Mouse (Mus musculus): ENCODE results near the gene Phf21a. TPM values are rescaled to one million over a fixed set of nuclear protein-coding genes. Genes with fewer than 3 reads are reported as not detected.
A peak's percentile ranks its signal among the peaks of the same experiment; 100 is the strongest.

The Phf21a gene
- polyA plus RNA-seq, 1 experiment from 2014 or later: 34.1 TPM

DNA sequence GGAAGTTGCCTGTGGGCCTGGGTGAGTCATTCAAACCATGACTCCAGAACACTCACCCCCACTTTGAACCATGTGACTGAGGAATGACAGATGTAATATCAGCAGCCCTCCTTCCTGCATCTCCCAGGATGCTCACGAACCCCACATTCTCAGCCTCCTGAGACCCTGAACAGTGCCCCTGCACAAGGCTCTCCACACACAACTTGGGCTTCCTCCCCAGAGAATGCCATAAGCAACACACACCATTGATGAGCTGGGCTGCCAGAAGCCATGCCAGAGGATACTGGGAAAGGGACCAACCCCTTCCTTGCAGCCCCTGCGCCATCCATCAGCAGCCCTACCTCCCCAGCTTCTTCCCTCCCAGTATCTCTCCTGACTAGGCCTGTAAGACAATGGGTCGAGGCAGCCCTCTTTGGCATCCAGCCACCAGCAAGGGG is 295.2 kb downstream of the Phf21a start:
- DNase-seq (ENCODE audit: low spot score): no peak
- Histone ChIP-seq H3K36me3 (ENCODE audit: control insufficient read depth, insufficient read depth, low read length) (peaks cover 14% of the 10 kb centered on the region), H3K4me2 (ENCODE audit: low read depth) (peak overlapping the region; percentile 89), H3K27me3 (ENCODE audit: control insufficient read depth, insufficient read depth, low read length) (no peaks in the 10 kb centered on the region), H3K27ac (ENCODE audit: low read depth, low read length) (no peak overlapping the region), H3K9ac (ENCODE audit: low read length) (peak overlapping the region; percentile 84), H3K4me3 (ENCODE audit: low read depth, low read length) (peak overlapping the region; percentile 70), H3K4me1 (ENCODE audit: control insufficient read depth, insufficient read depth, low read length) (peaks cover 47% of the 10 kb centered on the region), H3K9me3 (ENCODE audit: control insufficient read depth, low read length) (no peaks in the 10 kb centered on the region)
- 63% methylated on average over 3 of the region's 3 CpGs for WGBS
- ATAC-seq (ENCODE audit: insufficient read depth, low FRiP score, low TSS enrichment): no peak

DNA sequence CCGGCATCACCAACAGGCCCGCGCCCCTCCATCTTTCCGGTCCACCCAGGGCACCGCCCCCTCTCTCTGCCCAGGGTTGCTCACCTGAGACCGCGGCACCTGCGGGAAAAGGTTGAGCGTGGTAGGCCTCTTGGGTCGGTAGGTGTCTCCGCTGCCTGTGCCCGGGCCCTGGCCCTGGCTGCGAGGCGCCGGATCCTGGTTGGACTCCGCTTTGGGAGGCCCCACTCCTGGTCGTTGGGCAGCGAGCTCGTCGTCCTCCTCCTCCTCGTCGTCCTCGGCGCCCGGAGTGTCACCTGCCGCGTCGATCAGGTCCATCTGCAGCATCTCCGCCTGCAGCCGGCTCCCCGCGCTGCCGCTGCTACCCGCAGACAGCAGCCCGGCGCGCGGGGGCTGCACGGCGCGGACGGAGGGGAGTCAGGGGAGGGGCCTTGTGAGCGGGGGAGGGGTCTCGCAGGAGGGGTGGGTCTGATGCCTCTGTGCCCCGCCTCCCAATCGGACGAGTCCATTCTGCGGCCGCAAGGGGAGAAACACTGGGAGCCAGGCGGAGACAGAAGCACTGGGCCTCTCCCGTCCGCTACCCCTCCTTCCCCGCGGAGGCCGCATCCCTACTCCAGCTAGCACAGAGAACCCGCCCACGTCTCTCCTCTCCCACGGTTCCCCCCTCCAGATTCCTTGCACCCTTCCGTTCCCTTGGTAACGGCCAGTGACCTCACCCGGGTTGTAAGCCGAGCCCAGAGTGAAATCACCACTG is 296.1 kb downstream of the Phf21a start:
- Histone ChIP-seq H3K4me1 (ENCODE audit: control insufficient read depth, insufficient read depth, low read length) (peaks cover 48% of the 10 kb centered on the region), H3K9ac (ENCODE audit: low read length) (peak overlapping the region; percentile 84), H3K4me3 (ENCODE audit: low read depth, low read length) (peak overlapping the region; percentile 70), H3K4me2 (ENCODE audit: low read depth) (peak overlapping the region; percentile 89), H3K27ac (ENCODE audit: low read depth, low read length) (peak overlapping the region; percentile 67; the same call in 1 of the 2 replicates), H3K27me3 (ENCODE audit: control insufficient read depth, insufficient read depth, low read length) (no peaks in the 10 kb centered on the region), H3K9me3 (ENCODE audit: control insufficient read depth, low read length) (no peaks in the 10 kb centered on the region), H3K36me3 (ENCODE audit: control insufficient read depth, insufficient read depth, low read length) (peaks cover 14% of the 10 kb centered on the region)
- ATAC-seq (ENCODE audit: insufficient read depth, low FRiP score, low TSS enrichment): peak; percentile 93
- DNase-seq (ENCODE audit: low spot score): peak; percentile 98
- under 1% methylated on average over 57 of the region's 62 CpGs for WGBS

DNA sequence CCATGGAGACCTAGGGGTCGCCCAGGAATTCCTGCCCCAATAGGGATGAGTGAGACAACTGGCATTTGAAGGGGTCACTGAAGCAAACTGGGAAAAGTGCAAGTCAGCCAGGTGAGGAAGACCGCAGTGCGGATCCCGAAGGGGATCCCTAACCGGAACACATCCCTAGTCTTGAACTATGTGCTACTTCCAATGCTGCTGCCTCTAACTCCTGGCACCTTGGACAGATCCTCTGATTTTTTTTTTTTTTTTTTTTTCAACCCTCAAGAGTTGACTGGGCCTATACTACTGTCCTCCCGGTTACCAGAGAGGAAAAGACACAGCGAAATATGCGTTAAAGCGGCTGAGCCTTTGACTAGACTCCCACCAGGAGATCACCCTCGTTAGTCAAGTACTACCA is 296.7 kb downstream of the Phf21a start:
- Histone ChIP-seq H3K4me3 (ENCODE audit: low read depth, low read length) (no peak overlapping the region), H3K36me3 (ENCODE audit: control insufficient read depth, insufficient read depth, low read length) (peaks cover 12% of the 10 kb centered on the region), H3K4me2 (ENCODE audit: low read depth) (peak overlapping the region; percentile 89), H3K9me3 (ENCODE audit: control insufficient read depth, low read length) (no peaks in the 10 kb centered on the region), H3K27me3 (ENCODE audit: control insufficient read depth, insufficient read depth, low read length) (no peaks in the 10 kb centered on the region), H3K27ac (ENCODE audit: low read depth, low read length) (peak overlapping the region; percentile 67; the same call in 1 of the 2 replicates), H3K4me1 (ENCODE audit: control insufficient read depth, insufficient read depth, low read length) (peaks cover 48% of the 10 kb centered on the region), H3K9ac (ENCODE audit: low read length) (no peak overlapping the region)
- no peak for DNase-seq (ENCODE audit: low spot score)
- 5% methylated on average over 10 of the region's 10 CpGs for WGBS
- no peak for ATAC-seq (ENCODE audit: insufficient read depth, low FRiP score, low TSS enrichment)

- Histone ChIP-seq H3K36me3 (ENCODE audit: control insufficient read depth, insufficient read depth, low read length) (peaks cover 12% of the 10 kb centered on the region), H3K4me1 (ENCODE audit: control insufficient read depth, insufficient read depth, low read length) (peaks cover 48% of the 10 kb centered on the region), H3K9me3 (ENCODE audit: control insufficient read depth, low read length) (no peaks in the 10 kb centered on the region), H3K27ac (ENCODE audit: low read depth, low read length) (no peak overlapping the region), H3K4me2 (ENCODE audit: low read depth) (peak overlapping the region; percentile 89), H3K4me3 (ENCODE audit: low read depth, low read length) (no peak overlapping the region), H3K27me3 (ENCODE audit: control insufficient read depth, insufficient read depth, low read length) (no peaks in the 10 kb centered on the region), H3K9ac (ENCODE audit: low read length) (no peak overlapping the region)
- DNase-seq (ENCODE audit: low spot score) (no peak), ATAC-seq (ENCODE audit: insufficient read depth, low FRiP score, low TSS enrichment) (no peak)
- 85% methylated on average over 6 of the region's 6 CpGs for WGBS
These were observed 297.5 kb downstream of the Phf21a start for GRCm38 (mm10) chr2:92390206-92390930.

GRCm38 (mm10) chr2:92391116-92391515 is 298.2 kb downstream of the Phf21a start:
- ATAC-seq (ENCODE audit: insufficient read depth, low FRiP score, low TSS enrichment): no peak
- no peak overlapping the region for H3K9ac ChIP-seq (ENCODE audit: low read length)

DNA sequence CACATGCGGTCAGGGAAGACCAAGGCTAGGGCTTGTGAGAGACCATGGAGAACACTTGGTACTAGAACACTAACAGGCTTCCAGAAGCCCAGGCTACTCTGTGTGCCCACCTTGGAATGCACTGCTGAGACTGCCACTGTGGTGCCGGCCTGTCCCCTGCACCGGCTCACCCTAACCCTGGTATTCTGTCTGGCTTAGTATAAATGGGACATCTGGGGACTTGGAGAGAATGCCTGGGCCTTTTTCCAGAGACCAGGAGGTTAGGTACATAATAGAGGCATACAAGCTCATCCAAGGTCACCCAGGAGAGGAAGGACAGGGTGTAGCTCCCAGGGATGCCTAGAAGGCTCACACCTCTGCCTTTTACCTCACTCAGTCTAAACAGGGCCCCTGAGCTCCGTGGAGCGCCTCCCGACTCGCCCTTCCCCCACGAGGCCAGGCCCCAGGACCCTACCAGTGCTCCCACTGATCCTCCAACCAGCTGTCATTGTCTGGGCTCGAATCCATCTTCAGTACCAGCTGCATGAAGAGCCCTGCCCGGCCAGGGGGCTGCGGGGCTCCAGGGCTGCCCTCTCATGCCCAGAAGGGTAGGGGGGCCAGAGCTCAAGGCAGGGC is 298.9 kb downstream of the Phf21a start:
- Histone ChIP-seq H3K9me3 (ENCODE audit: control insufficient read depth, low read length) (no peaks in the 10 kb centered on the region), H3K9ac (ENCODE audit: low read length) (peak overlapping the region; percentile 62), H3K27ac (ENCODE audit: low read depth, low read length) (peak overlapping the region; percentile 93), H3K4me2 (ENCODE audit: low read depth) (peak overlapping the region; percentile 58), H3K36me3 (ENCODE audit: control insufficient read depth, insufficient read depth, low read length) (peaks cover 2% of the 10 kb centered on the region), H3K27me3 (ENCODE audit: control insufficient read depth, insufficient read depth, low read length) (no peaks in the 10 kb centered on the region), H3K4me3 (ENCODE audit: low read depth, low read length) (peak overlapping the region; percentile 39), H3K4me1 (ENCODE audit: control insufficient read depth, insufficient read depth, low read length) (peaks cover 48% of the 10 kb centered on the region)
- 22% methylated on average over 11 of the region's 11 CpGs for WGBS
- DNase-seq (ENCODE audit: low spot score) (no peak), ATAC-seq (ENCODE audit: insufficient read depth, low FRiP score, low TSS enrichment) (0 out of 2 replicates have a peak, but pooled peaks have one; percentile 0)

More at GRCm38 (mm10) chr2:92391116-92391515, 298.2 kb downstream of the Phf21a start:
- peaks cover 7% of the 10 kb centered on the region for H3K36me3 ChIP-seq (ENCODE audit: control insufficient read depth, insufficient read depth, low read length)
- H3K27me3 ChIP-seq (ENCODE audit: control insufficient read depth, insufficient read depth, low read length): no peaks in the 10 kb centered on the region
- peak overlapping the region; percentile 58 for H3K4me2 ChIP-seq (ENCODE audit: low read depth)
- H3K9me3 ChIP-seq (ENCODE audit: control insufficient read depth, low read length): no peaks in the 10 kb centered on the region
- peak overlapping the region; percentile 93 for H3K27ac ChIP-seq (ENCODE audit: low read depth, low read length)
- H3K4me1 ChIP-seq (ENCODE audit: control insufficient read depth, insufficient read depth, low read length): peaks cover 48% of the 10 kb centered on the region
- 0 out of 2 replicates have a peak overlapping the region, but pooled peaks have one; percentile 39 for H3K4me3 ChIP-seq (ENCODE audit: low read depth, low read length)
- DNase-seq (ENCODE audit: low spot score): no peak
- 92% methylated on average over 8 of the region's 8 CpGs for WGBS

GRCm38 (mm10) chr2:92392318-92393264 is 299.7 kb downstream of the Phf21a start:
- Histone ChIP-seq H3K9me3 (ENCODE audit: control insufficient read depth, low read length) (no peaks in the 10 kb centered on the region), H3K27ac (ENCODE audit: low read depth, low read length) (peak overlapping the region; percentile 93), H3K4me2 (ENCODE audit: low read depth) (peak overlapping the region; percentile 58), H3K9ac (ENCODE audit: low read length) (peak overlapping the region; percentile 62), H3K27me3 (ENCODE audit: control insufficient read depth, insufficient read depth, low read length) (no peaks in the 10 kb centered on the region), H3K4me3 (ENCODE audit: low read depth, low read length) (peak overlapping the region; percentile 39), H3K4me1 (ENCODE audit: control insufficient read depth, insufficient read depth, low read length) (peaks cover 54% of the 10 kb centered on the region), H3K36me3 (ENCODE audit: control insufficient read depth, insufficient read depth, low read length) (no peaks in the 10 kb centered on the region)
- 3% methylated on average over 26 of the region's 26 CpGs for WGBS
- ATAC-seq (ENCODE audit: insufficient read depth, low FRiP score, low TSS enrichment) (0 out of 2 replicates have a peak, but pooled peaks have one; percentile 7), DNase-seq (ENCODE audit: low spot score) (peak; percentile 84)

DNA sequence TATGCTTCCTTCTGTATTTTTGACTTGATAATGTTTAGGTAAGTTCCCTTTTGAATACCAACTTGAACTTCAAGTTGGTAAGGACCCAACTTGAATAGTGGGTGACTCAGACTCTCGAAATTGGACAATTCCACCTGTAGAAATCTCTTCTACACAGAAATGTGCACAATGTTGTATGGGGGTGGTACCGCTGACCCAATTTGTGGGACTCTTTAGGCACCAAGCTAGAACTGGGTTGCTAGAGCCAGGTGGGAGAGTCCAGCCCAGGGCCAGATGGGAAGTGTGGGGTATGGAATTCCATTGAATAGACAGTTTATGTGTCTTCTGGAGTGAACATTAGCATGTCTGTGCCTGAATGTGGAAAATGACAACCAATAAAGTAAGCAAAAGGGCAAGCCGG is 302.6 kb downstream of the Phf21a start:
- no peak for ATAC-seq (ENCODE audit: insufficient read depth, low FRiP score, low TSS enrichment)
- Histone ChIP-seq H3K4me1 (ENCODE audit: control insufficient read depth, insufficient read depth, low read length) (peaks cover 40% of the 10 kb centered on the region), H3K27ac (ENCODE audit: low read depth, low read length) (no peak overlapping the region), H3K27me3 (ENCODE audit: control insufficient read depth, insufficient read depth, low read length) (no peaks in the 10 kb centered on the region), H3K36me3 (ENCODE audit: control insufficient read depth, insufficient read depth, low read length) (no peaks in the 10 kb centered on the region), H3K9me3 (ENCODE audit: control insufficient read depth, low read length) (no peaks in the 10 kb centered on the region), H3K4me2 (ENCODE audit: low read depth) (no peak overlapping the region), H3K9ac (ENCODE audit: low read length) (no peak overlapping the region), H3K4me3 (ENCODE audit: low read depth, low read length) (no peak overlapping the region)
- no peak for DNase-seq (ENCODE audit: low spot score)
- 90% methylated on average over 3 of the region's 3 CpGs for WGBS

Measured in neural tube, embryonic 11.5 days (tissue).